Mouse (Mus musculus): ENCODE measurements around the gene Arl10.

DNA sequence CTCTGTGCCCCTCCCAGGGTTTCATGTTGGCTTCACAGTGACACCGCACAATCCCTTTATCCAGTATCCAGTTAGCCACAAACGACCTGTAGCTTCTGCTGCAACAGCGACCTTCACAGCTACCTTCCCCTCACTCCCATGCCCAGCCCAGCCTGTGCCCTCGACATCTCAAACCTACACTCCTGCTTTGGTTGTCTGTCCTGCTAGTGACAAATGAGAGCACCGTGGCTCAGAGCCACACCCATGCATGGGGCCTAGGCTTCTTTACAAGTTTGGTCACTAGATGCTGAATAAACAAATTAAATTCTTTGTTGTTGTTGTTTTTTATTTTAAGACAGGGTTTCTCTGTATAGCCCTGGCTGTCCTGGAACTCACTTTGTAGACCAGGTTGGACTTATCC is 32.4 kb downstream of the Arl10 start:
- TF ChIP-seq GATA1 (IDR thresholded peaks at IDR 0.05; ENCODE audit: borderline replicate concordance, low read length): no peak
- no peak for TF ChIP-seq FLI1 (IDR thresholded peaks at IDR 0.05; ENCODE audit: low read length)

Data from megakaryocyte, embryonic 14.5 days (primary cell).